Mouse (Mus musculus) midbrain, embryonic 10.5 days (tissue): Measurements from ENCODE around the gene Fam120b. TPM values are rescaled to one million over a fixed set of nuclear protein-coding genes. Genes with fewer than 3 reads are reported as not detected.
A peak's percentile ranks its signal among the peaks of the same experiment; 100 is the strongest.

ENCODE experiments used
- DNase-seq: peaks from one replicate; pipeline ENCODE4 v3.0.0-alpha.2; 2017; ENCODE audit warnings: low spot score
- H3K27ac ChIP-seq: fragments of 300-500 bp; sonication (generic); replicated peaks from 2 replicates; pipeline ENCODE4 v1.5.1; 2016; ENCODE audit warnings: mild to moderate bottlenecking
- H3K27me3 ChIP-seq: fragments of 300-500 bp; sonication (generic); 2 replicates; pipeline ENCODE4 v1.6.1; 2016; ENCODE audit warnings: low read depth, mild to moderate bottlenecking; ENCODE audit not compliant: poor library complexity, severe bottlenecking
- H3K36me3 ChIP-seq: fragments of 300-500 bp; sonication (generic); 2 replicates; pipeline ENCODE4 v1.6.1; 2016; ENCODE audit warnings: mild to moderate bottlenecking, moderate library complexity
- H3K4me1 ChIP-seq: fragments of 300-500 bp; sonication (generic); 2 replicates; pipeline ENCODE4 v1.6.1; 2016
- H3K4me3 ChIP-seq: fragments of 300-500 bp; sonication (generic); 2 replicates; pipeline ENCODE4 v1.5.1; 2016; ENCODE audit warnings: mild to moderate bottlenecking, moderate library complexity
- H3K9me3 ChIP-seq: fragments of 300-500 bp; sonication (generic); replicated peaks from 2 replicates; pipeline ENCODE4 v1.6.1; 2016; ENCODE audit warnings: mild to moderate bottlenecking
- WGBS: fragments of 180-500 bp; shearing (Covaris S2); methylation state at CpG from one replicate; pipeline ENCODE4 v1.1.7; 2016; 5-methylcytosine and 5-hydroxymethylcytosine counted together
- polyA plus RNA-seq: library from polyadenylated mRNA; unstranded; fragments of >200 nt; fragmentation: Nextera tagmentation; extraction: Ambion mirVana; gene quantifications from 2 replicates; pipeline ENCODE4 v1.2.1, GENCODE M21; 2016

Gene Fam120b
- polyA plus RNA-seq, 1 experiment from 2014 or later, result 27.4 TPM

GRCm38 (mm10) chr17:15381869-15382660 is 13.9 kb upstream of the Fam120b start:
- Histone ChIP-seq H3K4me1 (peaks cover 63% of the 10 kb centered on the region), H3K27me3 (peaks cover 78% of the 10 kb centered on the region)

DNA sequence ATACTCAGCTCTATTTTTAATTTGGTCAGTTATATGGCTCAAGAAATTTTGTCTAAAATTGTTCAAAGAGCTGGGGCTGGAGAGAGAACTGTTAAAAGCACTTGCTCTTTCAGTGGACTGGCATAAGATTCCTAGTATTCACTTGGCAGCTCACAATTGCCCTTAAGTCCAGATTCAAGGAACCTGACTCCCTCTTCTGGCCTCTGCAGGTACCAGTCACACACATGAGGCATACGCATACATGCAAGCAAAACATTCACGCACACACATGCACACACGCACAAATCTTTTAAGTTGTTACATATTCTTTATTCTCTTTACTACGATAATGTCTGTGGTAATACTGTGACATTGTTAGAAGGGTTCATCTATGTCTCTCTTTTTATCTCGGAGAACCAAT is 12.6 kb upstream of the Fam120b start:
- 95% methylated on average over 5 of the region's 5 CpGs for WGBS
- no peak overlapping the region for H3K4me3 ChIP-seq
- no peak for DNase-seq
- H3K27ac ChIP-seq, result 0 out of 2 replicates have a peak overlapping the region, but pooled peaks have one; percentile 97
- peaks cover 65% of the 10 kb centered on the region for H3K27me3 ChIP-seq
- peaks cover 50% of the 10 kb centered on the region for H3K4me1 ChIP-seq
- no peaks in the 10 kb centered on the region for H3K36me3 ChIP-seq
- H3K9me3 ChIP-seq, result no peaks in the 10 kb centered on the region

More at GRCm38 (mm10) chr17:15381869-15382660, 13.9 kb upstream of the Fam120b start:
- no peaks in the 10 kb centered on the region for H3K9me3 ChIP-seq
- WGBS, result 13% methylated on average over 7 of the region's 7 CpGs
- peak overlapping the region; percentile 88 for H3K4me3 ChIP-seq
- peak overlapping the region; percentile 97 for H3K27ac ChIP-seq
- H3K36me3 ChIP-seq, result no peaks in the 10 kb centered on the region
- peak; percentile 57 for DNase-seq

DNA sequence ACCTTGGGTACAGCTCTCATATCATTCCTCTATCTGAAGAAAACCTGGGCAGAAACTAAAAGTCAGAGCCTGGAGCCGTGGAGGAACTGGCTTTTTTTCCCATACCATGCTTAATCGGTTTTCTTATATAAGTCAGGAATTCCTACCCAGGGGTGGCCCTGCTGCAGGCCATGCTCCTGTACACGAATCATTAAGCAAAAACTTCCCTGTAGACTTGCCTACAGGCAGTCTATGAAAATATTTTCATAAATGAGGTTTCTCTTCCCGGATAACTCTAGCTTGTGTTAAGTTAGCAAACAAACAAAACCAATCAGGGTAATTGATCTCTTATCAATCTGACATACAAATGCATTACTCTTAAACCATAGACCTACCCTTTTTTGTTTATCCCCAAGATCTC is 7.1 kb upstream of the Fam120b start:
- Histone ChIP-seq H3K4me3 (no peak overlapping the region), H3K36me3 (no peaks in the 10 kb centered on the region), H3K27ac (no peak overlapping the region), H3K27me3 (peaks cover 16% of the 10 kb centered on the region), H3K4me1 (no peaks in the 10 kb centered on the region), H3K9me3 (no peaks in the 10 kb centered on the region)
- 82% methylated on average over 4 of the region's 4 CpGs for WGBS
- no peak for DNase-seq

- no peaks in the 10 kb centered on the region for H3K4me1 ChIP-seq
- WGBS, result 82% methylated on average over 8 of the region's 8 CpGs
- DNase-seq, result no peak
Measured at GRCm38 (mm10) chr17:15389356-15389755, 6.6 kb upstream of the Fam120b start.

DNA sequence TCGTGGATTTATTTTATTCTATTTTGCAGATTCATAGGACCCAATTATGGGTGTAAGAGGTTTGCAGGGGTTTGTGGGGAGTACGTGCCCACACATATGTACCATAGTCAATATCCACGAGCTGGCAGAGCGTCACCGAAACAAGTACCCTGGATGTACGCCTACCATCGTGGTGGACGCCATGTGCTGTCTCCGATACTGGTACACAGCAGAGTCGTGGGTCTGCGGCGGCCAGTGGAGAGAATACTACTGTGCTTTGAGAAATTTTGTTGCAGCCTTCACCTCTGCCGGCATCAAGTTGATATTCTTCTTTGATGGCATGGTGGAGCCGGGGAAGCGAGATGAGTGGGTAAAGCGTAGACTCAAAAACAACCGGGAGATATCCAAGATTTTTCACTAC is 5.7 kb downstream of the Fam120b start:
- H3K27me3 ChIP-seq, result no peaks in the 10 kb centered on the region

More at GRCm38 (mm10) chr17:15389356-15389755, 6.6 kb upstream of the Fam120b start:
- no peak overlapping the region for H3K4me3 ChIP-seq
- H3K9me3 ChIP-seq, result no peaks in the 10 kb centered on the region
- peaks cover 12% of the 10 kb centered on the region for H3K27me3 ChIP-seq
- no peaks in the 10 kb centered on the region for H3K36me3 ChIP-seq
- no peak overlapping the region for H3K27ac ChIP-seq

DNA sequence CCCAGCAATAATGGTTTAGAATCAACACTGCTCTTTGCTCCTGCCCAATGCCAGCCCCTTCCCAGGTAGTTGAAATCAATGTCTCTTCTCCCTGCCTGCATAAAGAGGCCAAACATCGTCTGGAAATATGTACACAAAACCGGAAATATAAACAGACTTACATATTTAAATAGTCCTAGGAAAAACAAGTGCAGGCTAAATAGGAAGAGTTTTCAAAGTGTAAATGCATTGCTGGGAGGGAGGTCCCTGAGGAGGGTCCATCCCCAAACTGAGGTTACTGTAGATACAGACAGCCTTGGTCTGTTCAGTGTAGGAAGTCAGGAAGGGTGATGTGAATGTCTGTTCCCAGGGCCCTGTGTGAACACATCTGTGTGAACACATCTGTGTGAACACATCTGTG is 10.6 kb downstream of the Fam120b start:
- Histone ChIP-seq H3K36me3 (peaks cover 100% of the 10 kb centered on the region), H3K4me1 (no peaks in the 10 kb centered on the region), H3K4me3 (no peak overlapping the region), H3K27me3 (no peaks in the 10 kb centered on the region), H3K9me3 (no peaks in the 10 kb centered on the region), H3K27ac (no peak overlapping the region)
- WGBS, result 91% methylated on average over 2 of the region's 2 CpGs
- DNase-seq, result peak; percentile 7

More for the DNA sequence above, 5.7 kb downstream of the Fam120b start:
- peaks cover 20% of the 10 kb centered on the region for H3K4me1 ChIP-seq
- H3K9me3 ChIP-seq, result no peaks in the 10 kb centered on the region
- peaks cover 54% of the 10 kb centered on the region for H3K36me3 ChIP-seq
- no peak overlapping the region for H3K27ac ChIP-seq
- H3K4me3 ChIP-seq, result no peak overlapping the region
- WGBS, result 96% methylated on average over 17 of the region's 17 CpGs
- peak; percentile 8 for DNase-seq

- no peaks in the 10 kb centered on the region for H3K9me3 ChIP-seq
- no peak overlapping the region for H3K27ac ChIP-seq
- H3K27me3 ChIP-seq, result no peaks in the 10 kb centered on the region
- no peak overlapping the region for H3K4me3 ChIP-seq
- DNase-seq, result peak; percentile 9
- H3K36me3 ChIP-seq, result peaks cover 93% of the 10 kb centered on the region
- no peaks in the 10 kb centered on the region for H3K4me1 ChIP-seq
- 90% methylated on average over 10 of the region's 10 CpGs for WGBS
Measured at GRCm38 (mm10) chr17:15409261-15409660, 13.3 kb downstream of the Fam120b start.

GRCm38 (mm10) chr17:15410861-15411260 is 14.9 kb downstream of the Fam120b start:
- no peak for DNase-seq
- H3K36me3 ChIP-seq, result peaks cover 93% of the 10 kb centered on the region

DNA sequence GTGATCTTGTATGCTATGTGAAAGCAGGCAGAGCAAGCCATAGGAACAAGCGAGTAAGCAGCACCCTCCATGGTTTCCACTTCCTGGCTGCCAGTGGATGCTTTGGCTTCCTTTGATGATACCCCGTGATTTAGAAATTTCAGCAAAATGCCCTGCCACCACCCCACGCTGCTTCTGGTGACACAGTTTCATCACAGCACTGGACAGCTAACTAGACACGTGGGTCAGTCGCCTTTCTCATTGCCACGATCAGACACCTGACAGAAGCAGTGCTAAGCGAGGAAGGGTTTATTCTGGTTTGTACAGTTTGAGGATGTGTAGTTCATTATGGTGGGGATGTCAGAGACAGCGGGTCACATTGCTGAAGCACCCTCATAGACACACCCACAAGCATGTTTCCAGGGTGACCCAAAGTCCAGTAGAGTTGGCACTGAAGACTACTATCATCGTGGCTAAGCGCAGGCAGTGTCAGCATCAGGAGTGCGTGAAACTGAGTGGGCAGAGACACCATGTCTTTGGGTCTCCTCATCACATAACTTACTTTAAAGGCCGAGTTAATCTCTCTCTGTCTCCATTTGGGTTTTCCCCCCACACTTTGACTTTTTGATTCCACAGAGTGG is 20.7 kb downstream of the Fam120b start:
- peaks cover 93% of the 10 kb centered on the region for H3K36me3 ChIP-seq
- WGBS, result 93% methylated on average over 12 of the region's 12 CpGs
- no peak for DNase-seq

More at GRCm38 (mm10) chr17:15410861-15411260, 14.9 kb downstream of the Fam120b start:
- H3K4me3 ChIP-seq, result no peak overlapping the region
- H3K27ac ChIP-seq, result no peak overlapping the region
- 88% methylated on average over 1 of the region's 1 CpGs for WGBS
- no peaks in the 10 kb centered on the region for H3K27me3 ChIP-seq
- no peaks in the 10 kb centered on the region for H3K4me1 ChIP-seq
- H3K9me3 ChIP-seq, result no peaks in the 10 kb centered on the region

DNA sequence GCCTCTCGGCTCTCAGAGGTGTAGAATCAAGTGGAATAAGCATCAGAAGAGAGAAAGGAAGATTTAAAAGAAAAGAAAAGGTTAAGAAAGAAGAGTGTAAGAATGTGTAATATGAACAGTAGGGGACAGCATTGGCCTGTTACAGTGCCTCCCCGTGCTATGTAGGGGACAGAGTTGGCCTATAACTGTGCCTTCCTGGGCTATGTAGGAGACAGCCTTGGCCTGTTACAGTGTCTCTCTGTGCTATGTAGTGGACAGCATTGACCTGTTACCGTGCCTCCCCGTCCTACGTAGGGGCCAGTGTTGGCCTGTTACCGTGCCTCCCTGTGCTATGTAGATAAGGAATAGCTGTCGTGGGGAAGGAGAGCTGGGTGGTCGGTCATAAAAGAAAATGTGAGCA is 23.5 kb downstream of the Fam120b start:
- Histone ChIP-seq H3K4me1 (no peaks in the 10 kb centered on the region), H3K36me3 (peaks cover 100% of the 10 kb centered on the region), H3K4me3 (no peak overlapping the region), H3K27me3 (no peaks in the 10 kb centered on the region), H3K9me3 (0 out of 2 replicates have a peak, but pooled peaks cover 4% of the 10 kb centered on the region), H3K27ac (no peak overlapping the region)
- 85% methylated on average over 8 of the region's 8 CpGs for WGBS
- DNase-seq, result no peak

More for the DNA sequence above, 20.7 kb downstream of the Fam120b start:
- Histone ChIP-seq H3K4me3 (no peak overlapping the region), H3K4me1 (no peaks in the 10 kb centered on the region), H3K27ac (no peak overlapping the region), H3K27me3 (no peaks in the 10 kb centered on the region), H3K9me3 (no peaks in the 10 kb centered on the region)

- 94% methylated on average over 8 of the region's 8 CpGs for WGBS
- peaks cover 100% of the 10 kb centered on the region for H3K36me3 ChIP-seq
- H3K4me3 ChIP-seq, result no peak overlapping the region
Measured at GRCm38 (mm10) chr17:15420021-15420603, 24.1 kb downstream of the Fam120b start.

DNA sequence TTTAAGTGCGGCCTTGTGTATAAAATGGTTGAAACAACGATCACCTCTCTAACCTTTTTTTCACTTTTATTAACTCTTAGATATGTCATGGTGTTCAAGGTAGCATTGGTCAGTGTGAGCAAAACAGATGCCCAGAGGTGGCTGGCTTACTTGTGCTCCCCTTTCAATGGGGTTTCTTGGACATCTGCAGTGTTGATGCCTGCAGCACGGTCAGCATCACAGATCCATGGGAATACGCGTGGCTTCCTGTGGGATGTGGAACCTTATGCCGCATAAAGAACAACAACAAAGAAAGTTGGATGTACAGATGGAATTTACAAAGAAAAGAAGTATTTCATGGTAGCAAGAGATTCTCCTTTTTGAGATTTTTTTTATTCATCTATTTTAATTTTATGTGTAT is 25.4 kb downstream of the Fam120b start:
- Histone ChIP-seq H3K27me3 (no peaks in the 10 kb centered on the region), H3K4me1 (no peaks in the 10 kb centered on the region), H3K27ac (no peak overlapping the region), H3K36me3 (peaks cover 100% of the 10 kb centered on the region), H3K9me3 (0 out of 2 replicates have a peak, but pooled peaks cover 4% of the 10 kb centered on the region), H3K4me3 (no peak overlapping the region)
- WGBS, result 96% methylated on average over 6 of the region's 6 CpGs
- no peak for DNase-seq

More at GRCm38 (mm10) chr17:15420021-15420603, 24.1 kb downstream of the Fam120b start:
- DNase-seq, result no peak
- H3K27me3 ChIP-seq, result no peaks in the 10 kb centered on the region
- no peaks in the 10 kb centered on the region for H3K4me1 ChIP-seq
- 0 out of 2 replicates have a peak, but pooled peaks cover 4% of the 10 kb centered on the region for H3K9me3 ChIP-seq
- no peak overlapping the region for H3K27ac ChIP-seq
